Mouse (Mus musculus) T-helper 2 cell (primary cell): ENCODE measurements around the gene Gm13288.
"Not testable (repeated sequence)": the region's sequence is repeated elsewhere in the genome, so short reads cannot be mapped to it uniquely, and the experiment has no call there.

ENCODE experiments used
- in situ Hi-C: fragments of 300-600 bp; cut with MboI, MseI; formaldehyde crosslinking; loops from one replicate; pipeline ENCODE4 v1.15.1; 2025; ENCODE audit warnings: high pct_unique_total_duplicates

Gm13288 gene

GRCm38 (mm10) chr4:88805231-88805630 lies at the start of gene Gm13288:
Gene Gm13288, plus strand, starts transcription at chr4:88805531.
- in situ Hi-C loops = loop anchor here (10.0 kb wide), 1 partner anchor 60 kb away; no protein-coding TSS in a partner anchor

DNA sequence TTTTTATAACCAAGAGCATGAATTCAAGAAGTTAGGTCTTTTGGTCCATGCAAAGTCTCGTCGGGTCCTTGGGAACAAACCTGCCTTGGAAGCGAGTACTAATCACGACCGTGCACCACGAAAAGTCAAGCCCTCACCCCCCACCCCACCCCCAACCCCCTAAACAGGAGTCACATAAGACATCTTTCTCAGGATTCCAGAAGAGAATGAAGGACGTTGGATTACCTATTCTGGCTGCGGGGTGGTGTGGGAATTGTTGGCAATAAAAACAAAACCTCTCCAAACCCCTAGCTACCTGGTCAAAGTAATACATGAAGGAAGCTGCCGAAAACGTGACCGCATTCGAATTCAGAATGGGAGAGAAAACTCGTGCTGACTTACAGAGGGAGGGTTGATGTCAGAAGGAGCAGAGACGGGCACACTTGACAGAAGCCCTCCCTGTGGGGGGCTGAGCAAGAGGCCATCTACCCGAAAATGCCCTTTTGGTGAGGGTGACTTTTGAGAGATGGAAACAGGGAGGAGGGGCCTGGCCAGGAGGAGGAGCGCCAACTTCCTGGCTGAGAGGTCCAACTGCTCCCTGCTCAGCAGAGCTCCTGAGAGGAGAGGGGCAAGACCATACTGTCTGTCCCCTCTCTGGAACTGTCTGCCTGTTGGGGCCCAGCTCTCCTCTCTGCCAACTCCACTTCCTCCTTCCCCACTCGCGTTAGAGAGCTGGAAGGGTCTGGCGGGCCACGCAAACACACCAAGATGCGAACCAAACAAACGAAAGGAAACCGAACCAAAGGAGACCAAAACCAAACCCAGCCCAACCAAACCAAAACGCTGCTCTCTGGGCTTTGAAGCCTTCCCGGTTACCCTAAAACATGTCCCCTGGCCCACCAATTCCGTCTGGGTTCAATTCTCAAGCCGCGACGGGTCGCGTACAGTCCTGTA lies 48.5 kb upstream of the Gm13288 start:
- in situ Hi-C loops = not testable (repeated sequence)

- in situ Hi-C loops = not testable (repeated sequence)
Measured at GRCm38 (mm10) chr4:88757628-88758031, 47.7 kb upstream of the Gm13288 start.

DNA sequence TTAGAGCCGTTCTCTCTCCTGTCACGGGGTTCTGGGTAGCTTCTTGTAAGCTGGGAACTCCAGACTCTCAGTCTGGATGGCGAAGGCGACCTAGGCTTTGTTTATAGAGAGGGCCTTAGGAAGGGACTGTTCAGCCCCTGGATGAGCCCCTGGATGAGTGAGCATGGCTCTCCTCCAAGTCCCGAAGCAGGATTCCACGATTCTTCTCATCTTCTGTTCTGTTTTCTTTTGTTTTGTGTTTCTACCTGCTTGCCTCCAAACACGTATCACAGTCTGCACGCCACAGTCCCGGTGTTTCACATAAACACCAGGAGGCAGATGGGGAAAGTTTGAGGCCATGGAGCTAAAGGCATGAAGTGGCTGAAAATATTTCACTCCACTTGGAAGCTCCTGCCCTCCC lies 46.6 kb upstream of the Gm13288 start:
- in situ Hi-C loops = not testable (repeated sequence)

GRCm38 (mm10) chr4:88759610-88760268 lies 45.6 kb upstream of the Gm13288 start, which contains the start of gene Gm13283:
Gene Gm13283, plus strand, starts transcription at chr4:88760119.
- in situ Hi-C loops = not testable (repeated sequence)

DNA sequence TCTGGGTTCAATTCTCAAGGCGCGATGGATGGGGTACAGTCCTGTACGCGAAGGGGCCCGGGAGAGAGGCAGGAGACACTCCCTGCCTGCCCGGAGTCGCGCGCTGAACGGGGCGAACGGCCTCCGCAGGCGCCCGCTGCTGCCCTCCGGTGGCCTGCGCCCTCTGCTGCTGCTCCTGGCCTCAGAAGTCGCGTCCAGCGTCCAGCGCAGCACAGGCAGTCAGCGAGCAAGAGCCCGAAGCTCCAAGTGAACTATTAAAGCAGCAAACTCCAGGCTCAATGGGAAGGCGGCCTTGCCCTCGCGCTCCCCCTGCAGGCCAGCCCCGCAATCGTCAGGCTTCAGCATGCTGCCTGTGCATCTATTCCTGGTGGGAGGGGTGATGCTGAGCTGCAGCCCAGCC lies 44.9 kb upstream of the Gm13288 start:
- in situ Hi-C loops = not testable (repeated sequence)

GRCm38 (mm10) chr4:88761776-88762175 lies 43.6 kb upstream of the Gm13288 start:
- in situ Hi-C loops = not testable (repeated sequence)

GRCm38 (mm10) chr4:88762341-88762740 lies 43.0 kb upstream of the Gm13288 start:
- in situ Hi-C loops = not testable (repeated sequence)

DNA sequence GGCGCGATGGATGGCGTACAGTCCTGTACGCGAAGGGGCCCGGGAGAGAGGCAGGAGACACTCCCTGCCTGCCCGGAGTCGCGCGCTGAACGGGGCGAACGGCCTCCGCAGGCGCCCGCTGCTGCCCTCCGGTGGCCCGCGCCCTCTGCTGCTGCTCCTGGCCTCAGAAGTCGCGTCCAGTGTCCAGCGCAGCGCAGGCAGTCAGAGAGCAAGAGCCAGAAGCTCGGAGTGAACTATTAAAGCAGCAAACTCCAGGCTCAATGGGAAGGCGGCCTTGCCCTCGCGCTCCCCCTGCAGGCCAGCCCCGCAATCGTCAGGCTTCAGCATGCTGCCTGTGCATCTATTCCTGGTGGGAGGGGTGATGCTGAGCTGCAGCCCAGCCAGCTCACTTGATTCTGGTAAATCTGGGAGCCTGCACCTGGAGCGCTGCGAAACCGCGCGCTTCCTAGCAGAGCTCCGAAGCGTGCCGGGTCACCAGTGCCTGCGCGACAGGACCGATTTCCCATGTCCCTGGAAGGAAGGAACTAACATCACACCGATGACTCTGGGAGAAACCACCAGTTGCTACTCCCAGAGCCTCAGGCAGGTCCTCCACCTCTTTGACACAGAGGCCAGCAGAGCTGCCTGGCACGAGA lies 41.8 kb upstream of the Gm13288 start:
- in situ Hi-C loops = not testable (repeated sequence)

DNA sequence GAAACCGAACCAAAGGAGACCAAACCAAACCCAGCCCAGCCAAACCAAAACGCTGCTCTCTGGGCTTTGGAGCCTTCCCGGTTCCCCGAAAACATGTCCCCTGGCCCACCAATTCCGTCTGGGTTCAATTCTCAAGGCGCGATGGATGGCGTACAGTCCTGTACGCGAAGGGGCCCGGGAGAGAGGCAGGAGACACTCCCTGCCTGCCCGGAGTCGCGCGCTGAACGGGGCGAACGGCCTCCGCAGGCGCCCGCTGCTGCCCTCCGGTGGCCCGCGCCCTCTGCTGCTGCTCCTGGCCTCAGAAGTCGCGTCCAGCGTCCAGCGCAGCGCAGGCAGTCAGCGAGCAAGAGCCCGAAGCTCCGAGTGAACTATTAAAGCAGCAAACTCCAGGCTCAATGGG lies 31.8 kb upstream of the Gm13288 start, which contains the start of gene Gm13290:
Gene Gm13290 (plus strand): TSS at position 301 of the 400 bp plus-strand sequence.
- in situ Hi-C loops = not testable (repeated sequence)

DNA sequence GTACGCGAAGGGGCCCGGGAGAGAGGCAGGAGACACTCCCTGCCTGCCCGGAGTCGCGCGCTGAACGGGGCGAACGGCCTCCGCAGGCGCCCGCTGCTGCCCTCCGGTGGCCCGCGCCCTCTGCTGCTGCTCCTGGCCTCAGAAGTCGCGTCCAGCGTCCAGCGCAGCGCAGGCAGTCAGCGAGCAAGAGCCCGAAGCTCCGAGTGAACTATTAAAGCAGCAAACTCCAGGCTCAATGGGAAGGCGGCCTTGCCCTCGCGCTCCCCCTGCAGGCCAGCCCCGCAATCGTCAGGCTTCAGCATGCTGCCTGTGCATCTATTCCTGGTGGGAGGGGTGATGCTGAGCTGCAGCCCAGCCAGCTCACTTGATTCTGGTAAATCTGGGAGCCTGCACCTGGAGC lies 28.7 kb upstream of the Gm13288 start, which contains the start of gene Gm13289:
Gene Gm13289 (plus strand): TSS at position 301 of the 400 bp plus-strand sequence.
- in situ Hi-C loops = loop anchor here (25.0 kb wide), 1 partner anchor 764 kb away; no protein-coding TSS in a partner anchor

- in situ Hi-C loops = loop anchor here (25.0 kb wide), 1 partner anchor 767 kb away; no protein-coding TSS in a partner anchor
Measured at GRCm38 (mm10) chr4:88779550-88779949, 25.8 kb upstream of the Gm13288 start, which contains the start of gene Gm13272. Gene Gm13272, plus strand, starts transcription at chr4:88779850.

GRCm38 (mm10) chr4:88780320-88780719 lies 25.0 kb upstream of the Gm13288 start:
- in situ Hi-C loops = loop anchor here (25.0 kb wide), 1 partner anchor 768 kb away; no protein-coding TSS in a partner anchor

- in situ Hi-C loops = loop anchor here (25.0 kb wide), 1 partner anchor 770 kb away; no protein-coding TSS in a partner anchor
Measured at GRCm38 (mm10) chr4:88781831-88782230, 23.5 kb upstream of the Gm13288 start, which contains the start of gene Ifnz. Gene Ifnz, plus strand, starts transcription at chr4:88782131.

DNA sequence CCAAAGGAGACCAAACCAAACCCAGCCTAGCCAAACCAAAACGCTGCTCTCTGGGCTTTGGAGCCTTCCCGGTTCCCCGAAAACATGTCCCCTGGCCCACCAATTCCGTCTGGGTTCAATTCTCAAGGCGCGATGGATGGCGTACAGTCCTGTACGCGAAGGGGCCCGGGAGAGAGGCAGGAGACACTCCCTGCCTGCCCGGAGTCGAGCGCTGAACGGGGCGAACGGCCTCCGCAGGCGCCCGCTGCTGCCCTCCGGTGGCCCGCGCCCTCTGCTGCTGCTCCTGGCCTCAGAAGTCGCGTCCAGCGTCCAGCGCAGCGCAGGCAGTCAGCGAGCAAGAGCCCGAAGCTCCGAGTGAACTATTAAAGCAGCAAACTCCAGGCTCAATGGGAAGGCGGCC lies 23.0 kb upstream of the Gm13288 start:
- in situ Hi-C loops = loop anchor here (25.0 kb wide), 1 partner anchor 770 kb away; no protein-coding TSS in a partner anchor

DNA sequence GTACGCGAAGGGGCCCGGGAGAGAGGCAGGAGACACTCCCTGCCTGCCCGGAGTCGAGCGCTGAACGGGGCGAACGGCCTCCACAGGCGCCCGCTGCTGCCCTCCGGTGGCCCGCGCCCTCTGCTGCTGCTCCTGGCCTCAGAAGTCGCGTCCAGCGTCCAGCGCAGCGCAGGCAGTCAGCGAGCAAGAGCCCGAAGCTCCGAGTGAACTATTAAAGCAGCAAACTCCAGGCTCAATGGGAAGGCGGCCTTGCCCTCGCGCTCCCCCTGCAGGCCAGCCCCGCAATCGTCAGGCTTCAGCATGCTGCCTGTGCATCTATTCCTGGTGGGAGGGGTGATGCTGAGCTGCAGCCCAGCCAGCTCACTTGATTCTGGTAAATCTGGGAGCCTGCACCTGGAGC lies 19.9 kb upstream of the Gm13288 start, which contains the start of gene Gm13276:
Gene Gm13276 (plus strand): TSS at position 301 of the 400 bp plus-strand sequence.
- in situ Hi-C loops = loop anchor here (5.0 to 25.0 kb wide), 2 partner anchors 33 to 773 kb away; partner anchors contain the start of gene Gm13271

GRCm38 (mm10) chr4:88788402-88788801 lies 16.9 kb upstream of the Gm13288 start, which contains the start of gene Gm13277:
Gene Gm13277, plus strand, starts transcription at chr4:88788632.
- in situ Hi-C loops = loop anchor here (5.0 to 25.0 kb wide), 2 partner anchors 36 to 776 kb away; partner anchors contain the start of gene Gm13271

DNA sequence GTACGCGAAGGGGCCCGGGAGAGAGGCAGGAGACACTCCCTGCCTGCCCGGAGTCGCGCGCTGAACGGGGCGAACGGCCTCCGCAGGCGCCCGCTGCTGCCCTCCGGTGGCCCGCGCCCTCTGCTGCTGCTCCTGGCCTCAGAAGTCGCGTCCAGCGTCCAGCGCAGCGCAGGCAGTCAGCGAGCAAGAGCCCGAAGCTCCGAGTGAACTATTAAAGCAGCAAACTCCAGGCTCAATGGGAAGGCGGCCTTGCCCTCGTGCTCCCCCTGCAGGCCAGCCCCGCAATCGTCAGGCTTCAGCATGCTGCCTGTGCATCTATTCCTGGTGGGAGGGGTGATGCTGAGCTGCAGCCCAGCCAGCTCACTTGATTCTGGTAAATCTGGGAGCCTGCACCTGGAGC lies 14.1 kb upstream of the Gm13288 start, which contains the start of gene Gm13278:
Gene Gm13278 (plus strand): TSS at position 301 of the 400 bp plus-strand sequence.
- in situ Hi-C loops = loop anchor here (25.0 kb wide), 1 partner anchor 779 kb away; no protein-coding TSS in a partner anchor

DNA sequence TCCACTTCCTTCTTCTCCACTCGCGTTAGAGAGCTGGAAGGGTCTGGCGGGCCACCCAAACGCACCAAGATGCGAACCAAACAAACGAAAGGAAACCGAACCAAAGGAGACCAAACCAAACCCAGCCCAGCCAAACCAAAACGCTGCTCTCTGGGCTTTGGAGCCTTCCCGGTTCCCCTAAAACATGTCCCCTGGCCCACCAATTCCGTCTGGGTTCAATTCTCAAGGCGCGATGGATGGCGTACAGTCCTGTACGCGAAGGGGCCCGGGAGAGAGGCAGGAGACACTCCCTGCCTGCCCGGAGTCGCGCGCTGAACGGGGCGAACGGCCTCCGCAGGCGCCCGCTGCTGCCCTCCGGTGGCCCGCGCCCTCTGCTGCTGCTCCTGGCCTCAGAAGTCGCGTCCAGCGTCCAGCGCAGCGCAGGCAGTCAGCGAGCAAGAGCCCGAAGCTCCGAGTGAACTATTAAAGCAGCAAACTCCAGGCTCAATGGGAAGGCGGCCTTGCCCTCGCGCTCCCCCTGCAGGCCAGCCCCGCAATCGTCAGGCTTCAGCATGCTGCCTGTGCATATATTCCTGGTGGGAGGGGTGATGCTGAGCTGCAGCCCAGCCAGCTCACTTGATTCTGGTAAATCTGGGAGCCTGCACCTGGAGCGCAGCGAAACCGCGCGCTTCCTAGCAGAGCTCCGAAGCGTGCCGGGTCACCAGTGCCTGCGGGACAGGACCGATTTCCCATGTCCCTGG lies 11.2 kb upstream of the Gm13288 start, which contains the start of gene Gm13275:
Gene Gm13275 (plus strand): TSS at position 552 of the 740 bp plus-strand sequence.
- in situ Hi-C loops = loop anchor here (25.0 kb wide), 1 partner anchor 782 kb away; no protein-coding TSS in a partner anchor

- in situ Hi-C loops = loop anchor here (25.0 kb wide), 1 partner anchor 785 kb away; no protein-coding TSS in a partner anchor
Measured at GRCm38 (mm10) chr4:88797097-88797496, 8.2 kb upstream of the Gm13288 start, which contains the start of gene Gm13279. Gene Gm13279, plus strand, starts transcription at chr4:88797397.
